Mouse (Mus musculus): ENCODE results near the gene Tmem168. TPM values are rescaled to one million over a fixed set of nuclear protein-coding genes. Genes with fewer than 3 reads are reported as not detected.

Gene Tmem168
- polyA plus RNA-seq, 1 experiment from 2014 or later: 37.4 TPM

DNA sequence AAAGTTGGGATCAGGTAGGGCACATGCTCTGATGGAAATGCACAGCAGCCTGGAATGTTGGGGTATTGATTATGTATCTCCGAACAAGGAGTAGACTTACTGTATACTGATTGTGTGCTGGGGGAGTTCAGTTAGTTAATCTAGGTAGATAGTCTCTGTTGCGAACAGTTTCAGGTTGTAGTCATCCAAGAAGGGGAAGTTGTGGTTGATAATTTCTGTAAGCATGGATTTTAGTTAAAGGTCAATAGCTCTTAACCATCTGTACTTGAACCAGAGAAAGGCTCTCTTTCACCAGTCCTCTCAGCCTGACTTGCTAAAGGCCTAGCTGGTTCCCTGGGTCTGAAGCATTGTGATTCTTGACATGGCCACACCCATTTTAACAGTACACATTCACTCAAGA is 3.0 kb upstream of the Tmem168 start:
- 94% methylated on average over 2 of the region's 2 CpGs for WGBS
- H3K4me2 ChIP-seq (replicated peaks): no peak overlapping the region
- ATAC-seq (ENCODE audit: low FRiP score, low read depth): no peak

GRCm38 (mm10) chr6:13609353-13610140 is 1.6 kb upstream of the Tmem168 start:
- no peak overlapping the region for H3K4me3 ChIP-seq
- WGBS: 30% methylated on average over 5 of the region's 5 CpGs
- no peaks in the 10 kb centered on the region for H3K27me3 ChIP-seq
- no peak overlapping the region for H3K9ac ChIP-seq (replicated peaks)
- H3K36me3 ChIP-seq: no peaks in the 10 kb centered on the region
- H3K4me1 ChIP-seq: peaks cover 15% of the 10 kb centered on the region
- no peak overlapping the region for H3K4me2 ChIP-seq (replicated peaks)
- H3K27ac ChIP-seq (replicated peaks): no peak overlapping the region
- ATAC-seq (ENCODE audit: low FRiP score, low read depth): no peak
- no peaks in the 10 kb centered on the region for H3K9me3 ChIP-seq

More for the DNA sequence above, 3.0 kb upstream of the Tmem168 start:
- no peaks in the 10 kb centered on the region for H3K9me3 ChIP-seq
- peaks cover 13% of the 10 kb centered on the region for H3K4me1 ChIP-seq
- H3K9ac ChIP-seq (replicated peaks): no peak overlapping the region
- no peak overlapping the region for H3K4me3 ChIP-seq
- H3K27ac ChIP-seq (replicated peaks): no peak overlapping the region
- no peaks in the 10 kb centered on the region for H3K36me3 ChIP-seq
- no peaks in the 10 kb centered on the region for H3K27me3 ChIP-seq

GRCm38 (mm10) chr6:13606921-13607620 is 829 bp downstream of the Tmem168 start:
- Histone ChIP-seq H3K9me3 (no peaks in the 10 kb centered on the region), H3K27me3 (no peaks in the 10 kb centered on the region), H3K4me1 (peaks cover 15% of the 10 kb centered on the region), H3K4me3 (peak overlapping the region; percentile 81), H3K4me2 (replicated peaks) (peak overlapping the region; percentile 66), H3K36me3 (peaks cover 12% of the 10 kb centered on the region; the same call in 1 of the 2 replicates), H3K9ac (replicated peaks) (peak overlapping the region; percentile 87), H3K27ac (replicated peaks) (peak overlapping the region; percentile 95)
- 12% methylated on average over 15 of the region's 15 CpGs for WGBS
- peak; percentile 1 for ATAC-seq (ENCODE audit: low FRiP score, low read depth)

GRCm38 (mm10) chr6:13606394-13606793 is 1.5 kb downstream of the Tmem168 start:
- H3K4me3 ChIP-seq: peak overlapping the region; percentile 81; the same call in 1 of the 2 replicates
- peaks cover 15% of the 10 kb centered on the region for H3K4me1 ChIP-seq
- no peaks in the 10 kb centered on the region for H3K27me3 ChIP-seq
- H3K4me2 ChIP-seq (replicated peaks): peak overlapping the region; percentile 66
- H3K9ac ChIP-seq (replicated peaks): no peak overlapping the region
- WGBS: 72% methylated on average over 4 of the region's 4 CpGs
- peaks cover 19% of the 10 kb centered on the region; the same call in 1 of the 2 replicates for H3K36me3 ChIP-seq
- no peak overlapping the region for H3K27ac ChIP-seq (replicated peaks)
- H3K9me3 ChIP-seq: no peaks in the 10 kb centered on the region
- ATAC-seq (ENCODE audit: low FRiP score, low read depth): no peak

DNA sequence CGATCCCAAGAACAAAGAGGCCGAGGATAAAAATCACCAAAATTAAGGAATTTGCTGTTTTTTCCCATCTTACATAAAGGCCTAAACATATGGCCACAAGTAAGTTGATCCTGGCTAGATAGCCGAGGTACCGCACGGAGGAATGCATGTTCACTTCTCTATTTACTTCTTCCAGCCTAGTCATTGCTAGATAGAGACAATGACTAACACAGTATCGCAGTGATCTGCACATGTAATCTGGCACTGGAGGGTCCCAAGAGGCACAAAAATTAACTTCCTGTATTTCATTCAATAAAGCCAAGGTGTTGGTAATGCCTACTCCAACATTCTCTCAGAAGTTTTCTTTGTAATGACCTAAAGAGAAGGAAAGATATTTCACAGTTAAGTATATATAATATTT is 4.8 kb downstream of the Tmem168 start:
- H3K4me2 ChIP-seq (replicated peaks): no peak overlapping the region
- peaks cover 19% of the 10 kb centered on the region; the same call in 1 of the 2 replicates for H3K36me3 ChIP-seq
- no peak overlapping the region for H3K4me3 ChIP-seq
- H3K4me1 ChIP-seq: peaks cover 10% of the 10 kb centered on the region
- ATAC-seq (ENCODE audit: low FRiP score, low read depth): no peak
- H3K27me3 ChIP-seq: no peaks in the 10 kb centered on the region
- no peak overlapping the region for H3K9ac ChIP-seq (replicated peaks)
- no peaks in the 10 kb centered on the region for H3K9me3 ChIP-seq
- H3K27ac ChIP-seq (replicated peaks): no peak overlapping the region
- WGBS: 95% methylated on average over 6 of the region's 6 CpGs

DNA sequence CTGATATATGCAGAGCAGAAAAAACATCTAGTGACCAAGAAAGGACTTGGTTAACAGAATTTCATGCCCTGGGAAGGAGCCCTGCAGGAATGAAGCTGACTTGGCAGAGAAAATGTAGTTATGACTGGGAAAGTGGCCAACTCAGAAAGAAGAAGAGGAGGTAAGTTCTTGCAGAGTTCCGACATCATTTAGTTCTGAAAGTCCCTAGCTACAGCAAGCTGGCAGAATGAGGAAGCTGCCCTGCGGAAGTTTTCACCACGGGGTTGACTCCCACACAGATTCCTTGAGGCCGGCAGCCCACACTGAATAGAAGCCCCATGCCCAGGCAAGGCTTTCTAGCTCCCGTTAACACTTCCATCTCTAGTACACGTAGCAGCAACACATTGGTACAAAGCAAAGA is 6.3 kb downstream of the Tmem168 start:
- H3K27me3 ChIP-seq: no peaks in the 10 kb centered on the region
- H3K4me3 ChIP-seq: no peak overlapping the region
- no peak overlapping the region for H3K4me2 ChIP-seq (replicated peaks)
- no peak overlapping the region for H3K9ac ChIP-seq (replicated peaks)
- peaks cover 24% of the 10 kb centered on the region; the same call in 1 of the 2 replicates for H3K36me3 ChIP-seq
- H3K27ac ChIP-seq (replicated peaks): no peak overlapping the region
- peaks cover 3% of the 10 kb centered on the region for H3K4me1 ChIP-seq
- WGBS: 86% methylated on average over 6 of the region's 6 CpGs
- no peak for ATAC-seq (ENCODE audit: low FRiP score, low read depth)
- no peaks in the 10 kb centered on the region for H3K9me3 ChIP-seq

DNA sequence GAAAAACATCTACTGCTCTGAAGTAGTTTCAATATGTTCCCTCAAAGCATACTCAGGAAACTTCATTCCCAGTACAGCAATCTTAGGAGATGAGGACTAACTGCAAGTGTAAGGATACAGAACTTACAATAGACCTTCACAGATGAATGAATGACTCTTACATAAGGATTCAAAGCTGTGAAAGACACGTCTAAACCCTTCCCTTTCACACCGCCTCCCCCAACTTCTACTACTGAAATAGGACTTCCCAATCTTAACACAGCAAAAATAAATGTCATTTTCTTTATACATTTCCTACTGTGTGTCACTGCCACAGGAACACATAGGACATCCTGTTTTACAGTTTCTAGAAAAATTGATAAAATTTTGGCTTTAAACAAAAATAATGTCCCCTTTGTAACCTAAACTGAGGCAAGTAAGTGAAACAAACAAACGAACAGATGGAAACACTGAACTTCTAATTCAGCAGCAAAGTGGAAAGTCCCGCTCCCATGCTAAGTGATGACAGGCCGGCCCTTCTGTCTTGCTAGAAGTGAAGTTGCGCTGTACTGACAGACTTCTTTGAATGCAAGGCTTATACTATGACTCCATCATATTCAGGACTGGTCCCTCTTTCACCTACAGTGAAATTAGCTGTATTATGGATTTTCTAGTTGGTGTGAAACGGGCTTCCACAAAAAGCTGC is 9.5 kb downstream of the Tmem168 start:
- H3K27me3 ChIP-seq: no peaks in the 10 kb centered on the region
- H3K27ac ChIP-seq (replicated peaks): no peak overlapping the region
- H3K4me1 ChIP-seq: no peaks in the 10 kb centered on the region
- H3K9me3 ChIP-seq: no peaks in the 10 kb centered on the region
- ATAC-seq (ENCODE audit: low FRiP score, low read depth): no peak
- 84% methylated on average over 7 of the region's 7 CpGs for WGBS
- H3K36me3 ChIP-seq: peaks cover 30% of the 10 kb centered on the region
- no peak overlapping the region for H3K4me2 ChIP-seq (replicated peaks)
- no peak overlapping the region for H3K4me3 ChIP-seq
- no peak overlapping the region for H3K9ac ChIP-seq (replicated peaks)

- no peak for ATAC-seq (ENCODE audit: low FRiP score, low read depth)
- H3K4me2 ChIP-seq (replicated peaks): no peak overlapping the region
- no peaks in the 10 kb centered on the region for H3K9me3 ChIP-seq
- no peaks in the 10 kb centered on the region for H3K4me1 ChIP-seq
- H3K9ac ChIP-seq (replicated peaks): no peak overlapping the region
- H3K4me3 ChIP-seq: no peak overlapping the region
- peaks cover 41% of the 10 kb centered on the region for H3K36me3 ChIP-seq
- no peaks in the 10 kb centered on the region for H3K27me3 ChIP-seq
- 88% methylated on average over 4 of the region's 4 CpGs for WGBS
- H3K27ac ChIP-seq (replicated peaks): no peak overlapping the region
These were observed 15.1 kb downstream of the Tmem168 start for GRCm38 (mm10) chr6:13592729-13593345.

- Histone ChIP-seq H3K4me1 (no peaks in the 10 kb centered on the region), H3K4me2 (replicated peaks) (no peak overlapping the region), H3K4me3 (no peak overlapping the region), H3K9ac (replicated peaks) (no peak overlapping the region), H3K36me3 (peaks cover 37% of the 10 kb centered on the region), H3K27me3 (no peaks in the 10 kb centered on the region), H3K27ac (replicated peaks) (no peak overlapping the region), H3K9me3 (no peaks in the 10 kb centered on the region)
- WGBS: 65% methylated on average over 2 of the region's 2 CpGs
- no peak for ATAC-seq (ENCODE audit: low FRiP score, low read depth)
These were observed 21.3 kb downstream of the Tmem168 start for GRCm38 (mm10) chr6:13586560-13586959.

DNA sequence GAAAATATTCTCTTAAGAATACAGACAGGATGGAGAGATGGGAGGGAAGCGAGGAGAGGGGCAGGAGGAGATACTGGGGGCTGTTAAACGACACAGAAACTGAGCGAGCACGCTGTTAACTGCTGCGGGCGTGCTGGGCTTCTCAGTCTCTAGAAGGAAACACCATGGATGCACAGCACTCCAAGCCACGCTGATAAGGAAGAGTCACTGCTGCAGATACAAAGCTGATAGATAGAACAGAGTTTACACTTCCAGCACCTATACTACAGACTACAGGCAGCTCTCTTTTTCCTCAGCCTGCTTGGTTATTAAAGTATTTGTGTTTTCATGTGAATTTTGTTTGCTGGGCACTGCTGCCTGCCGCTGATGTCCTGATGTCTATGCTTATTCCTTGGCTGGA is 21.7 kb downstream of the Tmem168 start:
- Histone ChIP-seq H3K4me2 (replicated peaks) (no peak overlapping the region), H3K9me3 (no peaks in the 10 kb centered on the region), H3K27me3 (no peaks in the 10 kb centered on the region), H3K4me3 (no peak overlapping the region), H3K4me1 (no peaks in the 10 kb centered on the region), H3K27ac (replicated peaks) (no peak overlapping the region), H3K9ac (replicated peaks) (no peak overlapping the region), H3K36me3 (peaks cover 34% of the 10 kb centered on the region)
- 87% methylated on average over 8 of the region's 8 CpGs for WGBS
- no peak for ATAC-seq (ENCODE audit: low FRiP score, low read depth)

GRCm38 (mm10) chr6:13584788-13585187 is 23.1 kb downstream of the Tmem168 start:
- WGBS: 90% methylated on average over 6 of the region's 6 CpGs
- Histone ChIP-seq H3K36me3 (peaks cover 34% of the 10 kb centered on the region), H3K9me3 (no peaks in the 10 kb centered on the region), H3K9ac (replicated peaks) (no peak overlapping the region), H3K27me3 (no peaks in the 10 kb centered on the region), H3K27ac (replicated peaks) (no peak overlapping the region), H3K4me1 (no peaks in the 10 kb centered on the region), H3K4me2 (replicated peaks) (no peak overlapping the region), H3K4me3 (no peak overlapping the region)
- ATAC-seq (ENCODE audit: low FRiP score, low read depth): no peak
